Mouse (Mus musculus) spleen, postnatal 4 days (tissue): ENCODE results near the gene Lyve1.
"Not testable (repeated sequence)": the region's sequence is repeated elsewhere in the genome, so short reads cannot be mapped to it uniquely, and the experiment has no call there.

ENCODE experiments used
- DNase-seq, 2 experiments: peaks; one replicate each; pipeline ENCODE4 v3.0.0; 2022; ENCODE audit warnings: low spot score in 2 of 2

The Lyve1 gene

DNA sequence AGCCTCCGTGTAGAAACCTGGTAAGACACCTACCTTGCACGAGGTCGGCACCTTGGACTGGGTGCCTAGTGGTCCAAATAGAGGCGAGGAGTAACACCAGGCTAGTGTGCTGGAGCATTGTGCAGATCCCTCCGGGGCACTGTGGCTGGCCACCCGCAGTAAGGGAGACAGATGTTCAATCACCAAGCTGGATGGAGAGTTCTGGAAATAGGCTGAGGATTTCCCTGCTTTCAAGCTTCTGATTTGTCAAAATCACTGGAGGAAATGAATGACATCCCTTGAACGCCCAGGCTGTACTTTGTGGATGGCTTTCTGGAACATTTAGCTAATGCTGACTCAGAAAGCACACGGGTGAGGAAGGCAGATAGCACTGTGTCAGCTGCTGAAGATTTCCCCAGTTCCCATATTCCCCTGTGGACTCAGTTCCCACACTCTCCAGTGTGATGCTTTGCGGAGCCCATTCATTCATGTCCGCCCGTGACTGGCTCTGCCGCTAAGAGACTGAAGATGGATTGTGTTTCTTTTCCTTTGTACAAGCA is at the start of gene Lyve1:
Gene Lyve1 (minus strand): TSS at position 489 of the 539 bp plus-strand sequence.
- DNase-seq, result no peak

GRCm38 (mm10) chr7:110908209-110909144 is 45.4 kb upstream of the Lyve1 start:
- DNase-seq, result no peak

GRCm38 (mm10) chr7:110906566-110906965 is 43.5 kb upstream of the Lyve1 start:
- no peak for DNase-seq

DNA sequence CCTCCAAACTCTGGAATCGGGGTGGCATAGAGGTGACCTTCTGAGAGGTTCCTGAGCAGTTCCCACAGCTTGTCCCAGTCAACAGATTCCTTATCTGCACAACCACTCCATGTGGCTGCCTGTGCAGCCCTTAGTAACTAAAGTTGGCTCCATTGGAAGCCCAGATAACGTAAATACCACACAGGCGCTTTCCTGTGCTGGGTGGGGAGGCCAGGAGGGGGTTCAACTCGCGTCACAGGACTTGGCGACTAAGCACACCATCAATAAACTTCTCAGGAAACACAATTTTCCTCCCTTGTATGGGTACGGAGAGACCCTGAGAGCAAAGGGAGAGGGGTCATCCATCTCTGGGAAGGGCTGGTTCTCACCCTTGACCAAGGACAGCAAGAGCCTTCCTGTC is 40.2 kb upstream of the Lyve1 start:
- DNase-seq, result no peak

GRCm38 (mm10) chr7:110897202-110897601 is 34.2 kb upstream of the Lyve1 start:
- no peak for DNase-seq

DNA sequence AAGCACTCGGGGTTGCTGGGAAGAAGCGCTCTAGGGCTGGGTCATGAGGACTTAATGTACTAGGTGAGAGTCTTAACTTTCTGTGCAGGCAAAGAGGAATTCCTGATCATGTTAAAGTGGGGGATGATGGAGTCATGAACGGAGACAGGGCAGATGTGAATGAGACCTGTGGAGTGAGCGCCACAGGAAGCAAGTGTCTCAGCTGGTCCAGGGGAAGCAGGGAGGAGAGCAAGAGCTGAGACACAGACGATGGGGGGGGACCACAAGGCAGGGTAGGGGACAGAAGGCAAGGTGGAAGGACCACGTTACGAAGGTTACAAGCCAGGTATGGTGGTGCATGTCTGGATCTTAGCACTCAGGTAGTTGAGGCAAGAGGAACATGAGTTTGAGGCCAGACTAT is 33.4 kb upstream of the Lyve1 start:
- DNase-seq, result no peak

- not testable (repeated sequence) for DNase-seq
Observed at GRCm38 (mm10) chr7:110895772-110896171, 32.7 kb upstream of the Lyve1 start.

GRCm38 (mm10) chr7:110894673-110895072 is 31.6 kb upstream of the Lyve1 start:
- DNase-seq, result no peak

- no peak for DNase-seq
Observed at GRCm38 (mm10) chr7:110893943-110894610, 31.0 kb upstream of the Lyve1 start.

- peak; percentile 45 to 70 for DNase-seq
Observed at GRCm38 (mm10) chr7:110891501-110891986, 28.5 kb upstream of the Lyve1 start.

DNA sequence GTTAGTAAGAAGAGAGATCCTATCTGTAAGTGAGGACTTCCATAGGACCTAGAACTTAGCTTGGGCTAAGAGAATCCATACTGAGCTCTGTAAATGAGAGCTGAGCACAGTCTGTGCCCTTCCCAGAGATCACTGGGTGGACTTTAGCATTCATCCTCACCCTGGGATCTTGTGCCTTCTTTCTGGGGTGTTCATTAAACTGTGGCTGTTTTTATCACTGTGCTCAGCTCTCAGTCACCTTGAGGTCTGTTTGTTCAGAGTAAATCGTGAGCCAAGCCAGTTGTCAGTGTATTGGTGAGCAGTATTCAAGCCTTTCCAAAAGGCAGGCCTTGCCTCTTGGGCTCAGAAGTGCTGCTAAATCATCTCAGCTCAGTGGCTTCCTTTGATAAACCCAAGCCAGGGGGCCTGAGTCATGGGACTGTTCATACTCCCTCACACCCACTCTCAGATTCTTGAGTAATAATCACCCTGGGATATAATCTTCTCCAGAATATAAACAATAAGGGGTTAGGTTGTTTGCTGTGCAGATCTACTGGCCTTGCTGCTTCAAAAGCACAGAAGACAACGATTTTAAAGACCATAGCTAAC is 18.8 kb upstream of the Lyve1 start:
- DNase-seq, result no peak

- no peak for DNase-seq
Observed at GRCm38 (mm10) chr7:110878028-110878427, 15.0 kb upstream of the Lyve1 start.

- DNase-seq, result no peak
Observed at GRCm38 (mm10) chr7:110876965-110877364, 13.9 kb upstream of the Lyve1 start.

GRCm38 (mm10) chr7:110868807-110869206 is 5.8 kb upstream of the Lyve1 start:
- no peak for DNase-seq

DNA sequence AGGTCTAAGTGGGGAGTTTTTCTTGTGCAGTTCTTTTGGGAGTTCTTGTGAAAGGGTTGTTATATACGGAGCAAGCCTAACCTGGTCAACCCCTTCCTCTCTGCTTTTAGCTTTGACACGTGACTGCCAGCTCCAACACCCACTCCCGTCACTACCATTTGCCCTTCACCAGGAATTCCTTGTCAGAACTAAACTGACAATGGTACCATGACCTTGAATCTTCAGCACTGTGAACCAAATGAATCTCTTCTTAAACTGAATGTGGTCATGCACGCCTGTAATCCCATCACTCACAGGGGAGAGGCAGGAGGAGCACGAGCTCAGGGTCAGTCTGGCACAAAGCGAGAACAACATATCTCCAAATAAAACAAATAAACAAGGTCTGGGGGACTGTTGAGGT is 4.1 kb upstream of the Lyve1 start:
- no peak for DNase-seq

DNA sequence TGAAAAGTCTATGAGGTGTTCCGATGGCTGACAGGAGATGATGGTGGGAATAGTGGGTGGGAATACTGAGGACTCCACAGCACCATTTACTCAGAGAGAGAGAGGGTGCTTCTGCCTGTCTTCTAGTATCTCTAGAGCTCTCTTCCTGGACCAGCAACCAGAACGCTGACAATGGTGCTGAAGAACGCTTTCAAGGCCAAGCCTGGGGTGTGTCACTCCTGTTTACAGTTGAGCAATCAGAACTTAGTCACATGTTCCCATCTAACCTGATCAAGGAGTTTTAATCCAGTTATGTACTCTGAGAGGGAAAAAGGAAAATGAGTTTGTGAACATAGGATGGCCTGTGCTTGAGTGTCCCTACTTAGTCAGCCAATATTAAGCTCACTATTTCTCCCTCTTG is 3.0 kb upstream of the Lyve1 start:
- DNase-seq, result no peak

GRCm38 (mm10) chr7:110865570-110865969 is 2.5 kb upstream of the Lyve1 start:
- DNase-seq, result no peak

DNA sequence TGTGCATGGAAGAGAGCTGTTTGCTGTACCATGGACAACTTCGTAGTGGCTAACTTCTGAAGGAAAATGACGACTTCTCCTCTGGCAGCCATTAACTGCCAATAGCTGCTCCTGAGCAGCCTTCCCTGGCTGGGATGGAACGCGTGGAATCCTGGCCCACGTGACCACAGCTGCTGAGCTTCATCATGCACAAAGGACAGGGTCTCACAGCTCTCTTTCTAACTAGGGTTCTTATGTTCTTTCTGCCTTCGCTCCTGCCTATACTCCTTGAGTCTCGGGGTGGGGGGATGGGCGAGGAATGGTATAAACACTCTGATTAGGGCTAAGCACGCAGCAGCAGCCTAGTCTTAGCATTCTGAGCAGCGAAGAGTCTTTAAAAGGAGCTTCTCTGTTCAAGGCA is 2.0 kb upstream of the Lyve1 start:
- no peak for DNase-seq

GRCm38 (mm10) chr7:110860129-110860528 is 2.9 kb downstream of the Lyve1 start:
- DNase-seq, result no peak

DNA sequence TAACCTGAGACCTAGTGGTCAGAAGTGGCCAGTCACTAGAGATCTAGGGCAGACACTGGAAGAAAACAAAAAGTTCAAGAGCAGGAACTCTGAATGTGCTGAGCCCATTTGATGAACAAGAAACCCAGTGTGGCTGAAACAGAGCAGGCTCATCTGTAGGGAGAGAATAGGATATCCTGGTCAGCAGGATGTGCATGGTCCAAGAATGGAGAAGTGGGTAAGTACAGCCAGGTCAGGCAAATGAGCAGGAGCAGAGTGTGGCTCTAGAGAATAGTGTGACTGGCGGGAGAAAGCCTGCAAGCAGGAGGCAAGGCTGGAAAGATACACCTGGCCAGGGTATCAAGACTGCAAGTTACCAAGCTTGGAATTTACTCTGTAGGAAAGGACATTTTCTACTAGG is 7.4 kb downstream of the Lyve1 start:
- no peak for DNase-seq

DNA sequence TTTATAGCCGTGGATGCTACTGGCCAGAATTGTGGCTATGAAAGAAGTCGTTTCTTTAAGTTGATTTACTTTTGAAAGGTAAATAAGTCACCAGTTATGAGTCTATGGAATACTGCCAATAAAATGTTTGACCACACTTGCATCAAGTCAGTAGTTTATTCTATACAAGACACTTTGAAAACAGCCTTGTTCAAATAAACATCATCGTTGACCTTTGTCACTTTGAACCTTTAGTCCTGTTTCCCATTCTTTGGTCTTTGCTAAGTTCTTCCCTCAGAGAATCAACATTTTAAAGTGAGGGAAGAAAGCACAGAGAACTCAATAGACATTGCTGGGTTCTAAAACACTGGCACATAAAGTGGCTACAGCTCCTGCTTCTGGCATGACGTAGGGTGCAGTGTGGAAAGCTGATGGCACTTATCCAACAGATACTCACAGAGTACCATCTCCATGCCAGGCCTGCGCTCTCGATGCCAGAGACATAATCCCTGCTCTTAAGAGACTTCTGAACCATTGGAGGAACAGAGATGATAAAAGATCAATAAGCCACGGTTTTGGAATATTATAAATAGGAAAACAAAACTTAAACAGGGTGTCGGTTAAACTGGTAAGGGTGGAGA is 8.0 kb downstream of the Lyve1 start:
- no peak for DNase-seq

GRCm38 (mm10) chr7:110854519-110854918 is 8.5 kb downstream of the Lyve1 start:
- DNase-seq, result no peak
